Mouse (Mus musculus) layer of hippocampus, adult 9-10 months (tissue): ENCODE measurements around the gene Olfr178.

ENCODE experiments used
- DNase-seq: peaks from one replicate; pipeline ENCODE4 v3.0.0; 2022; ENCODE audit warnings: low spot score

Gene Olfr178

DNA sequence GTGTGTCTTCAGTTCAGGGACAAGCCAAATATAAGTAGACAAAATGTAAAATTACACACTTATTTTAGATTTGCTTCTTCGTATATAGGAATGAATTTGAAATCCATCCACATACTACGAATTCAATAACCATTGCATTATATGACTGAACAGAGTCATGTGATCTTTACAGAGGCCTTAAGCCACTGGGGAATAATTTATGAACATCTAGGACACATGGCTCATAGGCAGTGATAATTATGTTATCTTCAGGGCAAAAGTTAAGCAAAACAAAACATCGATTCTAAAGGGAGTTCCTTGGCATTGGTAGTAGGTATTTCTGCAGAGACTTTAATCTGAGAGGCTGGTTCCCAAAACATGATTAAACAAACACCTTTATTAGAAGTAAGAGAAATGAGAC, at the start of gene Olfr178:
TSS of gene Olfr178 (minus strand) at position 101 of the 400 bp plus-strand sequence.
- no peak for DNase-seq

GRCm38 (mm10) chr16:58929292-58929691, 37.4 kb upstream of the Olfr178 start, which contains the start of gene Olfr180:
Gene Olfr180, minus strand, starts transcription at chr16:58929392.
- DNase-seq = no peak

DNA sequence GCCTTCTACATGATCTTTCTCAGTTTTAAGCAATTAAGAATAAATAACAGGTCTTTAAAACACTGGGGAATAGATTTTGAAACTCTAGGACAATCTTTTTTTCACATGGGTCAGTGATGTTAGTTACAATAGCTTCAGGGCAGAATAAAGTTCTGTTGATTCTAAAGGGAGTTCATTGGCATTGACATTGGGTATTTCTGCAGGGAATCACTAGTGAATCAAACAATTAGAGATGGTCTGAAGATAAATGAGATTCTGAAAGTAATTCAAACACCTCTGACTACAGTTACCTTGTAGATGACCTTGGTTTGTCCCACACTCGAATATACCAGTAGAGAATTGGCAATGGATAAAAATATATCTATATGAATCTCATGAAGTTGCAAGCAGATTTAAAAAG, 36.8 kb upstream of the Olfr178 start, which contains the start of gene Olfr181:
TSS of gene Olfr181 (minus strand) at position 101 of the 400 bp plus-strand sequence.
- no peak for DNase-seq

GRCm38 (mm10) chr16:58884416-58884815, 7.4 kb downstream of the Olfr178 start:
- peak; percentile 5 for DNase-seq

DNA sequence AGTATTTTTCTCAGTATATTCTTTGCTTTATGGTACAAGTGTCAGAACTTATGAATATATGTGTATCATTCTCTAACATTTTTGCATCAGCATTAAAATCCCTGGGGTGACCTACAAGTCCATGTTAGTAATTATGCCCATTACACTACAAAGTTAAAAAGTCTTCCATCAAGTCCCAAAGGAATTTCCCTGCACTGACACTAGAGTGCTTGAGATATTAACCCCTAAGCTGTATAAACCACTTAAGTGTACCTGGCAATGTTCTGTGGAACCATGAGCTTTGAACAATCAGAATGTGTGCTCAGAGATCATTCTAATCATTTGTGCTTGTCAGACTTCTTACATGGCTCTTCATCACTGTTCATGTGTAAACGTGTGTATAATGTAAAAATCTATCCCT, 17.2 kb downstream of the Olfr178 start, which contains the start of gene Olfr177:
TSS of gene Olfr177 (minus strand) at position 101 of the 400 bp plus-strand sequence.
- DNase-seq = no peak

GRCm38 (mm10) chr16:58861479-58861878, 30.4 kb downstream of the Olfr178 start:
- no peak for DNase-seq

DNA sequence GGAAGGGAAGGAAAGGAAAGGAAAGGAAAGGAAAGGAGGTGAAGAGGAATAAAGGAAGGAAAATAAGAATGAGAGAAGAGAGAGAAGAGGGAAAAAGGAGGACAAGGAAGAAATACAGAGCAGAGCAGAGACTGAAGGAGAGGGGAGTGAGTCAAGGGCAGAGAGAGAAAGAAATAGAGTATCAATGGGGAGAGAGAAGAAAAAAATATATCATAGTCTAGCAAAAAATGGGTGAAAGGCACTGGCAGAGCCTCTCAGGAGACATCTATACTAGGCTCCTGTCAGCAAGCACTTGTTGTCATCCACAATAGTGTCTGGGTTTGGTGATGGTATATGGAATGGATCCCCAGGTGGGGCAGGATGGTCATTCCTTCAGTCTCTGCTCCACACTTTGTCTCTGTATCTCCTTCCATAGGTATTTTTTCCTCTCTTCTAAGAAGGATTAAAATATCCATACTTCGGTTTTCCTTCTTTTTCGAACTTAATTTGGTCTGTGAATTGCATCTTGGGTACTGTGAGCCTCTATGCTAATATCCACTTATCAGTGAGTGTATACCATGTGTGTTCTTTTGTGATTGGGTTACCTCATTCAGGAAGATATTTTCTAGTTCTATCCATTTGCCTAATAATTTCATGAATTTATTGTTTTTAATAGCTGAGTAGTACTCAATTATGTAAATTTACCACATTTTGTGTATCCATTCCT, 31.7 kb downstream of the Olfr178 start:
- no peak for DNase-seq
